7 mouse cellular contexts compared by ENCODE assay signal in genomic region chr11:50236937-50237835, GRCm38 (mm10). TPM values are rescaled to one million over a fixed set of nuclear protein-coding genes. Genes with fewer than 3 reads are reported as not detected.
DNase-seq lines count a peak whose midpoint lies in the region; ATAC-seq and TF ChIP-seq lines count a peak whose summit lies in the region.

No protein-coding gene starts in this region.

- no peak for ATAC-seq in megakaryocyte, adult 5-6 weeks (ENCODE audit: poor library complexity, severe bottlenecking)
- peak; percentile 35; the same call in 1 of the 2 replicates for ATAC-seq in embryonic facial prominence, embryonic 15.5 days (ENCODE audit: insufficient number of reproducible peaks, low FRiP score, low TSS enrichment, low read depth)
- peak; percentile 40; the same call in 1 of the 2 replicates for ATAC-seq in kidney, embryonic 14.5 days (ENCODE audit: low FRiP score, low TSS enrichment)

- peak overlapping the region; percentile 23; the same call in 1 of the 2 replicates for H3K9ac ChIP-seq in embryonic facial prominence, embryonic 15.5 days
- H3K9ac ChIP-seq in kidney, embryonic 14.5 days (ENCODE audit: low read depth, low read length) = peak overlapping the region; percentile 56

- peak overlapping the region; percentile 98 for H3K4me2 ChIP-seq in embryonic facial prominence, embryonic 15.5 days (replicated peaks)
- peak overlapping the region; percentile 98 for H3K4me2 ChIP-seq in kidney, embryonic 14.5 days (replicated peaks; ENCODE audit: low read depth, low read length)
- peak overlapping the region; percentile 52 for H3K4me2 ChIP-seq in myocyte (ENCODE audit: low read depth)

- no peak overlapping the region for H3K27ac ChIP-seq in embryonic facial prominence, embryonic 15.5 days (replicated peaks)
- H3K27ac ChIP-seq in kidney, embryonic 14.5 days (ENCODE audit: low read depth, low read length) = no peak overlapping the region

- H3ac ChIP-seq in myocyte (ENCODE audit: control insufficient read depth, insufficient read length) = peak overlapping the region; percentile 6

- peaks cover 73% of the 10 kb centered on the region for H3K4me1 ChIP-seq in megakaryocyte, embryonic 14.5 days
- H3K4me1 ChIP-seq in embryonic facial prominence, embryonic 15.5 days = peaks cover 18% of the 10 kb centered on the region
- H3K4me1 ChIP-seq in kidney, embryonic 14.5 days (ENCODE audit: control insufficient read depth, insufficient read depth, low read length) = 0 out of 2 replicates have a peak, but pooled peaks cover 7% of the 10 kb centered on the region

- H3K79me2 ChIP-seq in myocyte (ENCODE audit: control insufficient read depth, insufficient read depth) = no peaks in the 10 kb centered on the region

- H3K4me3 ChIP-seq in megakaryocyte, embryonic 14.5 days (replicated peaks) = peak overlapping the region; percentile 95
- peak overlapping the region; percentile 67 for H3K4me3 ChIP-seq in embryonic facial prominence, embryonic 15.5 days (replicated peaks)
- peak overlapping the region; percentile 56 for H3K4me3 ChIP-seq in kidney, embryonic 14.5 days (ENCODE audit: low read length)
- no peak overlapping the region for H3K4me3 ChIP-seq in myocyte

- 1% methylated on average over 65 of the region's 66 CpGs for WGBS in embryonic facial prominence, embryonic 15.5 days
- WGBS in kidney, embryonic 14.5 days = under 1% methylated on average over 66 of the region's 66 CpGs

- TF ChIP-seq POLR2A in myocyte (IDR thresholded peaks at IDR 0.05; ENCODE audit: insufficient read length, low read depth) = no peak

- no peaks in the 10 kb centered on the region for H3K9me3 ChIP-seq in megakaryocyte, embryonic 14.5 days
- H3K9me3 ChIP-seq in embryonic facial prominence, embryonic 15.5 days (replicated peaks) = no peaks in the 10 kb centered on the region
- H3K9me3 ChIP-seq in kidney, embryonic 14.5 days (ENCODE audit: control insufficient read depth, low read length) = no peaks in the 10 kb centered on the region

- DNase-seq in frontal cortex, postnatal 36 days (ENCODE audit: low spot score in 2 of 2) = no peak
- DNase-seq in layer of hippocampus, adult 11-12 months (ENCODE audit: low spot score) = no peak

- peaks cover 36% of the 10 kb centered on the region for H3K36me3 ChIP-seq in megakaryocyte, embryonic 14.5 days (replicated peaks; ENCODE audit: low read length)
- peaks cover 32% of the 10 kb centered on the region for H3K36me3 ChIP-seq in embryonic facial prominence, embryonic 15.5 days
- peaks cover 30% of the 10 kb centered on the region for H3K36me3 ChIP-seq in kidney, embryonic 14.5 days (ENCODE audit: control insufficient read depth, insufficient read depth, low read length)
- H3K36me3 ChIP-seq in myocyte (ENCODE audit: control insufficient read depth, insufficient read depth) = peaks cover 13% of the 10 kb centered on the region

- H3K27me3 ChIP-seq in megakaryocyte, embryonic 14.5 days (replicated peaks) = peaks cover 4% of the 10 kb centered on the region
- H3K27me3 ChIP-seq in embryonic facial prominence, embryonic 15.5 days = peaks cover 29% of the 10 kb centered on the region
- peaks cover 15% of the 10 kb centered on the region; the same call in 1 of the 2 replicates for H3K27me3 ChIP-seq in kidney, embryonic 14.5 days (ENCODE audit: control insufficient read depth, insufficient read depth, low read length)
- no peaks in the 10 kb centered on the region for H3K27me3 ChIP-seq in myocyte (ENCODE audit: control insufficient read depth, insufficient read depth, insufficient read length)

TF ChIP-seq in myocyte, 11 proteins besides CTCF, POLR2A, EP300 and RAD21:
- no peak for TF ChIP-seq TCF3 (IDR thresholded peaks at IDR 0.05; ENCODE audit: insufficient read length, low read depth)
- no peak for TF ChIP-seq E2F4 (IDR thresholded peaks at IDR 0.05; ENCODE audit: insufficient read depth)
- no peak for TF ChIP-seq MAX (IDR thresholded peaks at IDR 0.05; ENCODE audit: low read depth)
- TF ChIP-seq MYOG (IDR thresholded peaks at IDR 0.05; ENCODE audit: control insufficient read depth in 1 of 3, insufficient read depth in 1 of 3, insufficient read length in 2 of 3, low read depth in 2 of 3) = no peak

RNA-seq across cellular contexts. Expression of gene Ltc4s, which starts 1.2 kb away (rescaled TPM):
- polyA plus RNA-seq in megakaryocyte, embryonic 14.5 days (2012; ENCODE audit: insufficient read depth, low replicate concordance) = 10.5 and 22.9 TPM in 2 replicates
- not detected in 2 replicates for total RNA-seq in megakaryocyte, adult 5-6 weeks (2015)
- total RNA-seq in megakaryocyte, adult 5-6 weeks (2017) = 0.66 TPM in 1 of 2 replicates, not detected in the other
- 2.5 and 4.0 TPM in 2 replicates for polyA plus RNA-seq in embryonic facial prominence, embryonic 15.5 days (2015; fragmentation: Nextera tagmentation; extraction: Ambion mirVana)
- 1.6 and 1.9 TPM in 2 replicates for polyA plus RNA-seq in kidney, embryonic 14.5 days (2014; fragmentation: Nextera tagmentation; extraction: Ambion mirVana)
- 1.8 TPM for polyA plus RNA-seq in myocyte (2012; fragmentation: generic; extraction: Trizol)

RNA-seq across cellular contexts. Expression of gene Mgat4b, which starts 26.5 kb away (rescaled TPM):
- 119 and 130 TPM in 2 replicates for polyA plus RNA-seq in megakaryocyte, embryonic 14.5 days (2012; ENCODE audit: insufficient read depth, low replicate concordance)
- total RNA-seq in megakaryocyte, adult 5-6 weeks (2015) = 17.1 and 22.2 TPM in 2 replicates
- 9.1 and 12.1 TPM in 2 replicates for total RNA-seq in megakaryocyte, adult 5-6 weeks (2017)
- 26.7 and 32.1 TPM in 2 replicates for polyA plus RNA-seq in embryonic facial prominence, embryonic 15.5 days (2015; fragmentation: Nextera tagmentation; extraction: Ambion mirVana)
- polyA plus RNA-seq in kidney, embryonic 14.5 days (2014; fragmentation: Nextera tagmentation; extraction: Ambion mirVana) = 37.0 and 39.2 TPM in 2 replicates
- 89.2 TPM for polyA plus RNA-seq in myocyte (2012; fragmentation: generic; extraction: Trizol)

RNA-seq across cellular contexts. Expression of gene Sqstm1, which starts 26.6 kb away (rescaled TPM):
- polyA plus RNA-seq in megakaryocyte, embryonic 14.5 days (2012; ENCODE audit: insufficient read depth, low replicate concordance) = 154 and 155 TPM in 2 replicates
- total RNA-seq in megakaryocyte, adult 5-6 weeks (2015) = 51.8 and 56.7 TPM in 2 replicates
- total RNA-seq in megakaryocyte, adult 5-6 weeks (2017) = 298 and 386 TPM in 2 replicates
- polyA plus RNA-seq in embryonic facial prominence, embryonic 15.5 days (2015; fragmentation: Nextera tagmentation; extraction: Ambion mirVana) = 272 TPM in 2 replicates
- 128 and 197 TPM in 2 replicates for polyA plus RNA-seq in kidney, embryonic 14.5 days (2014; fragmentation: Nextera tagmentation; extraction: Ambion mirVana)
- 873 TPM for polyA plus RNA-seq in myocyte (2012; fragmentation: generic; extraction: Trizol)

RNA-seq across cellular contexts. Expression of gene Maml1, which starts 54.9 kb away (rescaled TPM):
- polyA plus RNA-seq in megakaryocyte, embryonic 14.5 days (2012; ENCODE audit: insufficient read depth, low replicate concordance) = 4.5 and 8.3 TPM in 2 replicates
- total RNA-seq in megakaryocyte, adult 5-6 weeks (2015) = 28.0 and 30.6 TPM in 2 replicates
- total RNA-seq in megakaryocyte, adult 5-6 weeks (2017) = 8.8 and 11.7 TPM in 2 replicates
- polyA plus RNA-seq in embryonic facial prominence, embryonic 15.5 days (2015; fragmentation: Nextera tagmentation; extraction: Ambion mirVana) = 5.8 and 6.9 TPM in 2 replicates
- 10.5 and 10.7 TPM in 2 replicates for polyA plus RNA-seq in kidney, embryonic 14.5 days (2014; fragmentation: Nextera tagmentation; extraction: Ambion mirVana)
- 13.7 TPM for polyA plus RNA-seq in myocyte (2012; fragmentation: generic; extraction: Trizol)
